Comparison of ENCODE assay signal across 14 mouse cellular contexts in genomic region chr10:95780881-95781600, GRCm38 (mm10).
DNase-seq lines count a peak whose midpoint lies in the region; ATAC-seq and TF ChIP-seq lines count a peak whose summit lies in the region.
"Had no signal": no experiment of that assay in that cellular context is flagged by ENCODE, and none has a peak within 500 bp of the region (broad histone marks: within the 10 kb centered on the region; RNA-seq: fewer than 3 reads in every experiment).

No protein-coding gene starts in this region.

- no peak overlapping the region for H3K9ac ChIP-seq in neural tube, embryonic 15.5 days (replicated peaks)
- H3K9ac ChIP-seq: midbrain, embryonic 15.5 days; stomach, embryonic 15.5 days had no signal

- no peak overlapping the region for H3K4me3 ChIP-seq in C2C12 (ENCODE audit: insufficient read depth, poor library complexity, severe bottlenecking)
- H3K4me3 ChIP-seq in neural tube, embryonic 15.5 days (replicated peaks), result no peak overlapping the region
- H3K4me3 ChIP-seq: forebrain, embryonic 10.5 days; midbrain, embryonic 15.5 days; stomach, embryonic 15.5 days had no signal

- H3K79me2 ChIP-seq in C2C12 (ENCODE audit: control insufficient read depth, insufficient read depth), result no peaks in the 10 kb centered on the region

- TF ChIP-seq CTCF in C2C12 (IDR thresholded peaks at IDR 0.05; ENCODE audit: control insufficient read depth, insufficient read depth, insufficient read length), result no peak

- no peaks in the 10 kb centered on the region for H3K27me3 ChIP-seq in C2C12 (ENCODE audit: control insufficient read depth, insufficient read depth, insufficient read length)
- no peaks in the 10 kb centered on the region for H3K27me3 ChIP-seq in neural tube, embryonic 15.5 days (replicated peaks)
- H3K27me3 ChIP-seq: midbrain, embryonic 15.5 days; stomach, embryonic 15.5 days had no signal

- intact Hi-C loops in left cerebral cortex, postnatal 4 days (cut with DNase I), result no loop called here

- peak; percentile 35 for DNase-seq in left cerebral cortex, postnatal 4 days
- no peak for DNase-seq in left cerebral cortex, adult 9 months (ENCODE audit: low spot score in 2 of 2)
- DNase-seq in NIH3T3 (ENCODE audit: low read depth), result peak; percentile 67
- DNase-seq in induced T-regulatory cell, adult 2 months (ENCODE audit: low read depth), result peak; percentile 58
- no peak for DNase-seq in urinary bladder, postnatal 36 days (ENCODE audit: low spot score in 2 of 2)
- DNase-seq: cerebellum, adult 18-20 months; embryo, embryonic 11 days; lung, postnatal 14 days had no signal

- WGBS in neural tube, embryonic 15.5 days, result 84% methylated on average over 8 of the region's 8 CpGs

- H3K4me1 ChIP-seq in neural tube, embryonic 15.5 days, result no peaks in the 10 kb centered on the region
- H3K4me1 ChIP-seq: midbrain, embryonic 15.5 days; stomach, embryonic 15.5 days had no signal

- no peak for ATAC-seq in neural tube, embryonic 15.5 days (ENCODE audit: low FRiP score)
- ATAC-seq: midbrain, embryonic 15.5 days had no signal

- no peak overlapping the region for H3K27ac ChIP-seq in neural tube, embryonic 15.5 days (replicated peaks)
- H3K27ac ChIP-seq: forebrain, embryonic 10.5 days; midbrain, embryonic 15.5 days; stomach, embryonic 15.5 days had no signal

- H3K79me3 ChIP-seq in C2C12 (ENCODE audit: low read depth), result no peaks in the 10 kb centered on the region

- H3K36me3 ChIP-seq in C2C12 (ENCODE audit: control insufficient read depth, insufficient read depth), result no peaks in the 10 kb centered on the region
- H3K36me3 ChIP-seq in neural tube, embryonic 15.5 days, result no peaks in the 10 kb centered on the region
- H3K36me3 ChIP-seq: forebrain, embryonic 10.5 days; midbrain, embryonic 15.5 days; stomach, embryonic 15.5 days had no signal

- no peaks in the 10 kb centered on the region for H3K9me3 ChIP-seq in neural tube, embryonic 15.5 days (replicated peaks)
- H3K9me3 ChIP-seq: forebrain, embryonic 10.5 days; midbrain, embryonic 15.5 days; stomach, embryonic 15.5 days had no signal

- H3K4me2 ChIP-seq in neural tube, embryonic 15.5 days, result no peak overlapping the region
- H3K4me2 ChIP-seq: liver, embryonic 11.5 days; midbrain, embryonic 15.5 days; stomach, embryonic 15.5 days had no signal

- no peak overlapping the region for H3ac ChIP-seq in C2C12 (ENCODE audit: control insufficient read depth, insufficient read length, low read depth)

TF ChIP-seq in C2C12, 6 proteins besides CTCF, POLR2A, EP300 and RAD21:
- no peak for TF ChIP-seq FOSL1 (IDR thresholded peaks at IDR 0.05; ENCODE audit: insufficient read depth, low read length, poor library complexity, severe bottlenecking)
- TF ChIP-seq MYOD1 (IDR thresholded peaks at IDR 0.05; ENCODE audit: control insufficient read depth, insufficient read length, low read depth), result peak; percentile 62
- no peak for TF ChIP-seq MYOG (IDR thresholded peaks at IDR 0.05; ENCODE audit: control insufficient read depth, extremely low read depth, insufficient read length)
- peak; percentile 23 for TF ChIP-seq MAX (IDR thresholded peaks at IDR 0.05)
TF ChIP-seq in C2C12: peak in this region for 2.

Comparison
In these comparisons a context has a peak if more than half of its experiments do, and no peak if none do; other contexts are left out.
1. DNase-seq: peak in left cerebral cortex, postnatal 4 days (single experiment), NIH3T3 (single experiment) and induced T-regulatory cell, adult 2 months (single experiment); none in left cerebral cortex, adult 9 months (0 of 2) and urinary bladder, postnatal 36 days (0 of 2).